Mouse (Mus musculus) thymus, adult 2 months (tissue): ENCODE results near the gene Inka2.

Experiments used
- CTCF ChIP-seq: fragments of 200-500 bp; IDR thresholded peaks from 2 replicates; pipeline ENCODE4 v1.5.1; 2012; ENCODE audit warnings: mild to moderate bottlenecking, control low read depth, low read length, moderate library complexity, borderline replicate concordance; ENCODE audit not compliant: control insufficient read depth, poor library complexity, insufficient read depth; ENCODE audit errors: extremely low read depth
- POLR2A ChIP-seq: fragments of 200-500 bp; IDR thresholded peaks from 2 replicates; pipeline ENCODE4 v1.6.1; 2012; ENCODE audit warnings: mild to moderate bottlenecking, low read length, control low read depth, moderate library complexity; ENCODE audit not compliant: control insufficient read depth, poor library complexity, insufficient read depth; ENCODE audit errors: extremely low read depth

- TF ChIP-seq POLR2A (no peak), CTCF (no peak)
Measured at GRCm38 (mm10) chr3:105697148-105697441, 7.3 kb upstream of the Inka2 start.
